Mouse (Mus musculus): ENCODE measurements at regions not wholly inside any gene's neighbourhood (a gene's known extent, or its start where the extent isn't known, plus 50 kb on each side); places are given as distances from the start of the nearest gene placed in this dataset.

- DNase-seq: peak; percentile 23
Measured at GRCm38 (mm10) chr1:4672344-4672743, 135.3 kb upstream of the Gm37988 start.

DNA sequence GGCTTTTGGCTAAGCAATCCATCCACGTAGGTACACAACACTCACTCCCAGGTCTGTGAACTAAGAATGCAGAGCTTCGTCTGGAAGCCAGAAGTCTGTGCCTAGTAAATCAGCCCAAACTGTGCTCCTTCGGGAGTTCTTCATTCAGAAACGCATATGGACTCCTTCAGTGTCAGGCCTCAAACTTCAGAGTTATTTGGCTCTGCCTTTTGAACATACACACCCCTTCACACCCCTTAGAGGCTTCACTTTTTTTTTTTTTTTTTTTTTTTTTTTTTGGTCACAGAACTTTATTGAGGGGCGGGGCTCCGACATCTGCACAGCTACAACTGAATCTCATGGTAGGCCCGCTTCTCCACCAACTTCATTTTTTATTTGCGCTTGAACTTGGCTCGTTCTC lies 120.1 kb upstream of the Gm37988 start:
- DNase-seq: no peak

DNA sequence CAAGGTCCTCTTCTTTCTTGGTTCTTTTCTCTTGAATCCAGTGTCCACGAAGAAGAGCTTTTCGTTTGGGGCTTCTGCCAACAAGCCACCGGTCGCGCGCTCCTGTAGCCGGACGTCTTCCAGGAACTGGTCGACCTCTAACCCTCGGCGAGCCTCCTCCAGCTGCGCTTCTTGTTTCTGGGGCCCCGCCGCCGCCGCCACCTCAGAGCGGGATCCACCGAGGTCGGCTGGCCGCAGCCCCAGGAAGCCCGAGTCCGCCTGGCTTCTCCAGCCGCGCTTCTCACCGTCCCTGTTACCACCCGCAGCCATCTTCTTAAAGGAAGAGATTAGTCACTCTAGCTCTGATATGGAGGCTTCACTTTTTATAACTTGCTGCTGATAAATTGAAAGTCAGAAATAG lies 118.6 kb upstream of the Gm37988 start:
- peak; percentile 18 for DNase-seq

DNA sequence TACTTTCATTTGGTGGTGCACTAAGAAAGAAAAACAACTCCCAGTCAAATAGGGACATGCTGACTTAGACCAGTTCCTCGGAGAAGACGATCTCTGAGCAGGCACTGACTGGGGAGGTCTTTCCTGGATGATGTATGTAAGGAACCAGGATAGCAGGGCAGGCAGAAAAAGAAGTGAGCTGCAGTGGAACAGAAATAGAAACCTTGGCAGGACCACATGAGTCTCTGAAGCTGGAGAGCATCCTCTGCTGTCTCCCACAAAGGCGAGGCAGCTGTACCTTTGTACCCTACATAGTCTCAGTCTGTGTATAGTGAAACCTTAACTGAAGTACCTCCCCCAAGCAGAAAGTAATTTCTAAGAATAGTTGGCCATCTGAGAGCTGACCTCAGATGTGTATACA lies 104.4 kb upstream of the Gm37988 start:
- no peak for DNase-seq

- DNase-seq: peak; percentile 47
Measured at GRCm38 (mm10) chr1:4706171-4706570, 101.5 kb upstream of the Gm37988 start.

DNA sequence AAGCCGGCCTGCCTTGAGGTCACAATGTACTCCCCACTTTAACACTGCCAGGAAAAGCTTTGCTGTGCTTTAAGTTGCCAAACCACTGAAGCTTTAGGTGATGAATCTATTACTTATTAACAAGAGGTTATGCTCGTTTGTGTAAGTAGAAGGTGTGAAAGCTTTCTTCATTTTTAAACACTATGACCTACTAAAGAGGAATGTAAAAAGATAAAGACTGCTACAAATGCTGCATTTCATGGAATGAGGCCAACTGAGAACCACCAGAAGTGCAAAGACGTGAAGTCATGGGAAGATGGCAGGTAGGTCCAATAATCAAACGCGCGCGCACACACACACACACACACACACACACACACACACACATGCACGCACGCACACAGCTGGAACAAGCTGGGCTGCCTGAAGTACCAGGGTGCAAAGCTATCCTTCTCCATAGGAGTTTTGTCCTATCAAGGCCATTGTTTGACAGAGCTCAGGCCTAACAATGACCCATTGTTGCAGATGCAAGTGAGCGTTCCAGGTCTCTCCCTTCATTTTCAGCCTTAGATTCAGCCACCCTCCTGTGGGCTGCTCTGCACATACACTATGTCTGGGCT lies 85.3 kb upstream of the Gm37988 start:
- DNase-seq: no peak
